ENCODE assay signal across 14 mouse cellular contexts in the genomic region with DNA sequence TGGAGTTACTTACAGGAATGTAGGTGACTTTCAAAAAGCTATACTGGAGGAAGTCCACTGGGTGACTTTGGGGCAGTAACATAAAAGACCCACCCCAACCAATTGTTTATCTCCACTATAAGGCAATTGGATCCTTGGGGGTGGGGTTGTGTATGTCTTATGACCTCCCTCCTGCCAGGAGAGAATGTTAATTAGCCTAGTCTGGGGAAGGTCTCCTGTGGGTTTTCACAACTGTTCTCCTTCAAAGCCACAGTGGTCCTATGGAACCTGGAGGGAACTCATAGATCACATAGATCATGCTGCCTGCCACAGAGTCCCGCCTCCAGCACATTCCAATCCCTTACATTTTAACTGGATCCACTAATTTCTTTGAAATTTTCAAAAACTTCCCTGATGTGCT.
"Had no signal": no experiment of that assay in that cellular context is flagged by ENCODE, and none has a peak within 500 bp of the region (broad histone marks: within the 10 kb centered on the region; RNA-seq: fewer than 3 reads in every experiment).

No protein-coding gene starts in this region.

- ATAC-seq: liver, embryonic 12.5 days; midbrain, embryonic 16.5 days had no signal

- H3K27ac ChIP-seq: limb, embryonic 15.5 days; liver, embryonic 12.5 days; lung, embryonic 15.5 days; midbrain, embryonic 10.5 days; neural tube, embryonic 13.5 days had no signal

- H3K27me3 ChIP-seq: limb, embryonic 15.5 days; liver, embryonic 12.5 days; lung, embryonic 15.5 days had no signal

- H3K9me3 ChIP-seq: limb, embryonic 15.5 days; liver, embryonic 12.5 days; lung, embryonic 15.5 days; midbrain, embryonic 10.5 days; neural tube, embryonic 13.5 days had no signal

- H3K4me3 ChIP-seq: limb, embryonic 15.5 days; liver, embryonic 12.5 days; lung, embryonic 15.5 days; midbrain, embryonic 10.5 days; neural tube, embryonic 13.5 days had no signal

- H3K9ac ChIP-seq: limb, embryonic 15.5 days; liver, embryonic 12.5 days; lung, embryonic 15.5 days; neural tube, embryonic 13.5 days had no signal

- DNase-seq: kidney, postnatal 10 days; left cerebral cortex, postnatal 4 days; lung, postnatal 14 days; retina, postnatal 1 day; right cerebral cortex, postnatal 4 days; spleen, adult 18-20 months; thymus, adult 18-20 months; thymus, postnatal 14 days had no signal

- H3K36me3 ChIP-seq: limb, embryonic 15.5 days; liver, embryonic 12.5 days; lung, embryonic 15.5 days; midbrain, embryonic 10.5 days; neural tube, embryonic 13.5 days had no signal

- H3K4me2 ChIP-seq: limb, embryonic 15.5 days; liver, embryonic 12.5 days; lung, embryonic 15.5 days; neural tube, embryonic 13.5 days had no signal

- H3K4me1 ChIP-seq: limb, embryonic 15.5 days; liver, embryonic 12.5 days; lung, embryonic 15.5 days had no signal
